Mouse (Mus musculus) brain, adult 2 months (tissue): ENCODE data around the gene Slc16a10.
A peak's percentile ranks its signal among the peaks of the same experiment; 100 is the strongest.

ENCODE experiments used
- DNase-seq: peaks from one replicate; pipeline ENCODE4 v3.0.0; 2011; ENCODE audit warnings: low read depth, low spot score

Gene Slc16a10

DNA sequence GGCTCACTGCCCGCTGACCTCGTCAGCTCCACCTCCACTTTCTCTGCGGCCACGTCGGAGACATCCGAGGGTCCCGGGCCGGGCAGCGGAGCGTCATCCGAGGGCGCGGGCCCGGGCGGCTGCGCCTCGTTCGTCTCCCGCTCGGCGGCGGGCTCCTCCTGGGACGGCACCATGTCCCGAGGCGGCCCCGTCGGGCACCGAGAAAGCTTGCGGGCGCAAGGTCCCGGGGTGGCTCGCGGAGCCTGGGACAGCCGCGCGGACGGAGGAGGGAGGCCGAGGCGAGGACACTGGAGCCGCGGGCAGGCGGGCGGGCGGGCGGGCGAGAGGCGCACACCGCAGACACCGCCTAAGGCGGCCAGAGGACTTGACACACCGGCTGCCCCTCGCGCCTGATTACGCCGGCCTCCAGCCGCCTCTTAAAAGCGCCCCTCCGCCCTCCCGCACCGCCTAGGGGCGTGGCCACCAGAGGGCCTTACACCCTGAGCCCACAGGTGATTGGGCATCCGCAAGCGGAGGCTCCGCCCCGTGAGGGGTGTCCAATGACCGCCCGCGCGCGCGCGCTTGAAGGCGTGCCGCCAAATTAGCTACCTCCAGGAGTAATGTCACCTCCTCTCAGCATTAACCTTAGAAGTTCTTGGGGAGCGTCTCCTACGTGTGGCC, at the start of gene Slc16a10:
TSS of gene Slc16a10 (minus strand) at position 395 of the 660 bp plus-strand sequence.
- DNase-seq = peak; percentile 98

- no peak for DNase-seq
These were observed 49.4 kb upstream of the Slc16a10 start for GRCm38 (mm10) chr10:40191338-40191979.

DNA sequence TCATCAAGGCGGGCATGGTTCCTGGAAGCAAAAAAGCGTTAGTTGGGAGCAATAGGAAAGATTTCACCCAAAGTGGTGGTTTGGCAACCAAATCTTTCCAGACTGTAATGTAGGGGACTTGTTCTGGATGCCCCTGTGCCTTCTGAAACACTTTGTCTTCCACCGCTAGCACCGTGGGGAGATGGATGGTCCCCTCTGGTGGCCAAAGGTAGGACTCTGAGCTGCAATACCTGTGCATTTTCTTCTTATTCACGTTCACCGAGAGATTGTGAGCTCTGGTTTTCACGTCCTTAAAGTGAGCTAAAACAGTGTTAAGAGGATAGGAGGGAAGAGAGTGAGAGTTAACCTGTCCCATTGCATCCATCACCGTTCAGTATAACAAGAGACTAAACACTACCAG, 48.8 kb upstream of the Slc16a10 start:
- DNase-seq = no peak

GRCm38 (mm10) chr10:40189689-40190088, 47.6 kb upstream of the Slc16a10 start:
- no peak for DNase-seq

DNA sequence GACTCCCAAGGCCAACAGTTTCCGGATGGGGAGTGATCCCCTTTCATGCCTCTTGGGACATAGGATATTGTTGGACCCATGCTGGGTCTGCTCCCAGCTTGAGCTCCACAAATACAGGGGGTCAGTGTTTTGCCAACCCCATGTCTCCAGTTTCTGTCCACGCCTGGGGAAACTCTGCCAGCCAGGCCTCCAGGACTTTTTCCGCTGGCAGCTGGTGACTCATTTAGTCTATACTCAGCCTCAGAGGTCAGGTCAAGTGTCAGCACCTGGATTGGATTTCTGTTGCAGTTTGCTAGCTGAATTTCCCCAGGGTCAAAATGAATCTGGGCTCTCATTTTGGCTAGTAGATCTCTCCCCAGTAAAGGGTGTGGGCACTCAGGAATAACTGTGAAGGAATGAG, 46.8 kb upstream of the Slc16a10 start:
- DNase-seq = no peak

DNA sequence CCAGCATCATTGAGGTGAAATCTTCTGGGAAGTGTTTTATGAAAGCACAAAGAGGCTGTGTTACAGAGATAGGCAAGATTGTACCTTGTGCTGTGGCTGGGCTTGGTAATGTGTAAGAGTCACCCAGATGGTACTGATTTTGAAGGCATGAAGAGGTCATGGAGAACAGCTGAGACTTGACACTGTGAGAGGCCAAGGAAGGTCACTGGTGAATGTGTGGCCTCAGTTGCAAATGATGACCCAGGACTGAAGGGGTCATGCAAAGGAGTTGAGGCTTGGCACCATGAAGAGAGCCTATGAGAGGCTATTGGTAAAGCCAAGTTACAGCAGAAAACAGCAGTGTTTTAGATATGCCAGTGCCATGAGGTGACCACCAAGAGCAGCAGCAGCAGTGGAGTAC, 43.9 kb upstream of the Slc16a10 start:
- no peak for DNase-seq

GRCm38 (mm10) chr10:40180011-40180410, 38.0 kb upstream of the Slc16a10 start:
- no peak for DNase-seq

- no peak for DNase-seq
These were observed 37.1 kb upstream of the Slc16a10 start for GRCm38 (mm10) chr10:40179142-40179541.

DNA sequence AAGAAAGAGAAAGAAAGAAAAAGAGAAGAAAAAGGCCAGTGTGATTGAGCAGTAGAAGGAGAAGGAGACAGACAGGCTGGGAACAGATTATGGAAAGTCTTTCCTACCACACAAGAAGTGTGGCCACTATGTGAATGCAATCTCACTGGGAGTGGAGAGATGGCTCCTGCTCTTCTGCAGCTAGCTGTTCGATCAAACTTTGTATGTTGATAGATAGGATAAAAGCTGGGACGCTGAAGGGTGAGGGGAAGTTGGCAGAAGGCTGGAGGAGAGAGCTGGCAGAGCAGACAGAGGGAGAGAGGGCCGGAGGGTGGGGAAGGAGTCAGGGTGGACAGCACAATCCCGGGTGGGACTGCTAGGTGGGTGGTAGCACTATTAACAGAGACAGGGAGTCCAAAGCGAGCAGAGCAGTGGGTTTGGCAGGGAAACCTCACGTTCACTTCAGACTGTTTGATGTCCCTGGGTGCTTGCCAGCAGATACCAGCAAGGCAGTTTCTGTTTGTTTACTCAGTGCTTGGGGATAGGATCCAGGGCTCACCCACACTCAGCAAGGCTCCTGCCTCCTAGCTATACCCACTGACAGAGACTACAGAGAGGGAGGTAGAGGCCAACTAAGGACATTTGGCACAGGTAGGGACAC, 35.4 kb upstream of the Slc16a10 start:
- peak; percentile 58 for DNase-seq

- DNase-seq = no peak
These were observed 30.1 kb upstream of the Slc16a10 start for GRCm38 (mm10) chr10:40172136-40172535.

DNA sequence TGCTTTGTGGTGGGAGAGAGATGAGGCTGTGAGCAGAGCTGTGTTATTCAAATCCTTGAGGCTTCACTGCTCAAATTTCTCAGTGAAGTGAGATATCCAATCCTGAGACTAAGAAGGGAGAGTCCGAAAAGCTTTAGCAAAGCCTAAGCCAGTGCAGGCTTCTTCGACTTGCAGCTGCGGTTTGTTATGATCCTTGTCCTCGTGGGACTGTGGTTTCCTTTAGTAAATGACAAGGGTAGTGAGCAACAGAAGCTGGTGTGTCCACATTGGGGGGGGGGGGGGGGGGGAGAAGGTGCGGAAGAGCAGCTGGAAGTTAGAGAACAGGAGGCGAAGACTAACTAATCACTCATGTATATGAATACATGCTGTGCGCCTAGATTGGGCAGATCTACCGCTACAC, 29.2 kb upstream of the Slc16a10 start:
- DNase-seq = no peak

DNA sequence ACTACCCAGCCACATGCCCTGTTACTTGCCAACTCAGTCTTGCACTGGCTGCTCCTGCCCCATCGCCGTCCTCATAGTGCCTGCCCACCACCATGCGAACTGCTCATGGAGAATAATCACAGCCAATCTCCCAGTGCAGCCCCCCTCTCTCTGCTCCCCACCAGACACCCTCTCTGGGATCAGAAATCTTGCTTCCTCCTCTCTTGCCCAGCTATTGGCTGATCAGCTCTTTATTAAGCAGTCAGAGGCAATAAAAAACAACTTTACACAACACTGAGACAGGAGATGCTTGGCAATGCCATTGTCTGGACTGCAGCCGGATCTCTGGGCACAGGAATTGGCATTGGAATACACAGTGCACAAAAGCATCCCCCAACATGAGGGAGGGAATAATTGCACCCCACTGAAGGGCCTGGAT, 28.1 kb upstream of the Slc16a10 start:
- peak; percentile 10 for DNase-seq

DNA sequence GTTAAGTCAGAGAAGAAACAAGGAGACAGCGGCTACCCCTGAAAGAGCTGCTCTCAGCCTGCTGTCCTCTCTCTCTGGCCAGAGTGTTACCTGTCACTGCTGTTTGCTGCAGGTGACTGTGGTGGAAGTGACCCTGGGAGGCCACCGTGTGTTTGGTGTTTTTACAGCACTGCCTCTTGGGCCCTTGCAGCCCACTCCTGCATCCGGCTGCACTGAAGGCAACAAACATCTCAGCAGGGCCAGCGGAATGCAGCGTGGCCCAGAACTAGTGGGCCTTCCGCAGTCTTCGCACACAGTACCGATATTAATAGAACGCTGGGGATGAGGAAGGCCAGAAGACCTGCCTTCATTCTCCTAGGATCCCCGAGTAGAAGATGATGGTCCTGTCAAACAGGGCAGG, 27.5 kb upstream of the Slc16a10 start:
- no peak for DNase-seq

DNA sequence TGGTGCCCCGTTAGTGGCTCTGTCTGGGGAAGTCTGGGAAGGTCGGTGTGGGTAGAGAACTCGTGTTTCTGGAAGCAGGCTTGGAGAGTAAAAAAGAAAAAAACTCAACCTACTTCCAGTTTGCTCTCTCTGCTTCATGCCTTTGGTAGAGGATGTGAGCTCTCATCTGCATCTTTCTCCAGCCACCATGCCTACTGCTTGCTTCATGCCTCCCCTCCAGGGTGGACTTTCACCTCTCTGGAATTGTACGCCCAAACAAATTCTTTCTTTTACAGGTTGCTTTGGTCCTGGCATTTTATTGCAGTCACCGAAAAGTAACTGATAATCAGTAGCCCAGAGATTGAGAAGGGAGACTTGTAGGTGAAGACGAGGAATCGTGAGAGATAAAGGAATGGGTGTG, 27.0 kb upstream of the Slc16a10 start:
- no peak for DNase-seq

DNA sequence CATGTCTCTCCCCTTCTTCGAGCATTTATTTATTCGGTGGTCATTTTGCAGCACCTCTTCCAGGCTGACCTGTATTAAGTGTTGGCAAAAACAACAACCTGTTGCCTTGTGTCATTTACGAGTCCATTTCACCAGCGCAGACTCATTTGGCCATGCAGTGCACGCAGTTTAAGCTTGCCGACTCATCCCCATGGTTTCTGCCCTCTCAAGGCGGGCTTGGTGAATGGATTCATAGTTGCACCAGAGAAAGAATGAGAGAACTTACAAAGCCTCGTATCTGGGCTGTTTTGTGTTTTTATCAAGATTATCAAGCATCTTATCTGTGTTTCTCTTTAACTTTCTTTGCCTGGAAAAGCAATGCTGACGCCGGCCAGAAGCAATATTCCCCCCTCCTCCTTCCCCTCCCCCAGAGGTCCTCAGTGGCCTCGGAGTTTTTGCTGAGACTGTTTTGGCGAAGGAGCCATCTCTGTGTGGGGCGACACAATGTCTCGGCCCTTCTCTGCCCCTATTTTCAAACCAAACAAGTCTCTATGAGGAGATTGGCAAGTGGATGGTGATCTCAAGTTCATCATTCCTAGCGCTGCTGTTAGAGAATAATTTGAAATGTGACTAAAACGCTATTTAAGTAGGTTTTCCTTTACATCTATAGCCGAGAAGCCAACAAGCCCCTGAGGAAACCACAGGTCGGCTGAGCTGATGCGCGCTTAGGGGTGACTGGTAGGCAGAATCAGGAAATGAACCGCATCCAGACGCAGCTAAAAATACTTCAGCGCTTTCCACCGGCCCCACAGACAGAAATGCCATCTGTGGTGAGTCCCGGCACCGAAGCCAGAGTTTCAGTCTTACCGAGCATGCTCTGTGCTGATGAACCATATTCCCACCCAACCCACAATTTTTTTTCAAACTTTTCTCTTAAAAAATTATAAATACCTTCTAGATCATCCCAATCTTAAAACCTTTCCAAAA, 22.6 kb upstream of the Slc16a10 start:
- peak; percentile 90 for DNase-seq

GRCm38 (mm10) chr10:40163914-40164313, 21.9 kb upstream of the Slc16a10 start:
- DNase-seq = no peak

- DNase-seq = no peak
These were observed 21.3 kb upstream of the Slc16a10 start for GRCm38 (mm10) chr10:40163338-40163737.

DNA sequence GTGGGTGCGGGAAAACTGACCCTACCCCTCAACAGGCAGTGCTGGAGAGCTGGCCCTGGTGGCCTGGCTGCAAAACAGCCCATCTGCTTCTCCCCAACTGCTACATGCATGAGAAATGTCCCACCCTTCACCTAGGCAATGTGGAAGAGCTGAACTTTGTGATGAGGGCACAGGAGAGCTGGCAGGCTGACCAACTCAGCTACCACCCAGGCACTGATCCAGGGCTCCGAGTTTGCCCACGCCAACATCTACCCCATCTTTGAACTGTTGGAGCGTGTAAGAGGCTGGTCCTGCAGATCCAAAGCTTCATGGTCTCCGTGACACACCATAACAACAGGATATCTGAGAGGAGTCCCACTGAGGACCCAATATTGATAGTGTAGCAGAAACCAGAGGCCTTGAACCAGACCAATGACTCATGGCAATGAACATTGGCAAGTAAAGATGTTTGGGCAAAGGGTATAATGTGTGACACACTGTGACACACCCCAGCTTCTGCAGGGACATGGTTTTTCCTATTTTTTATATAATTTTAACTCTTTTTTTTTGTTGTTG, 19.7 kb upstream of the Slc16a10 start:
- DNase-seq = no peak

GRCm38 (mm10) chr10:40161236-40161635, 19.2 kb upstream of the Slc16a10 start:
- no peak for DNase-seq

GRCm38 (mm10) chr10:40152550-40152857, 10.4 kb upstream of the Slc16a10 start:
- DNase-seq = no peak

GRCm38 (mm10) chr10:40151852-40152549, 9.9 kb upstream of the Slc16a10 start:
- DNase-seq = no peak
